Mouse (Mus musculus) hematopoietic stem cell, adult 5-6 weeks (primary cell): ENCODE measurements around the gene Carhsp1. TPM values are rescaled to one million over a fixed set of nuclear protein-coding genes. Genes with fewer than 3 reads are reported as not detected.

Experiments used
- ATAC-seq, 2 experiments: fragments of 125-278 bp in 1 of 2; replicated peaks in 1 of 2; 2 replicates each; pipeline ENCODE4 v1.8.0; 2016 to 2017; ENCODE audit warnings: inconsistent platforms in 2 of 2, mild to moderate bottlenecking in 2 of 2, moderate number of reproducible peaks in 2 of 2, low read depth in 1 of 2, moderate TSS enrichment in 1 of 2; ENCODE audit not compliant: low FRiP score in 2 of 2, poor library complexity in 2 of 2, severe bottlenecking in 2 of 2, insufficient read depth in 1 of 2, low TSS enrichment in 1 of 2
- total RNA-seq: library from RNA; stranded (forward); fragments of 172-1452, 232-1000 nt; gene quantifications from 2 replicates; pipeline ENCODE4 v1.2.3, GENCODE M21; 2017

The Carhsp1 gene
- 8.4 and 13.1 TPM in 2 replicates for total RNA-seq

- ATAC-seq, result peak; percentile 71 to 73
Measured at GRCm38 (mm10) chr16:8671551-8672349, at the start of gene Carhsp1. Gene Carhsp1 (minus strand): TSS chr16:8672155.

DNA sequence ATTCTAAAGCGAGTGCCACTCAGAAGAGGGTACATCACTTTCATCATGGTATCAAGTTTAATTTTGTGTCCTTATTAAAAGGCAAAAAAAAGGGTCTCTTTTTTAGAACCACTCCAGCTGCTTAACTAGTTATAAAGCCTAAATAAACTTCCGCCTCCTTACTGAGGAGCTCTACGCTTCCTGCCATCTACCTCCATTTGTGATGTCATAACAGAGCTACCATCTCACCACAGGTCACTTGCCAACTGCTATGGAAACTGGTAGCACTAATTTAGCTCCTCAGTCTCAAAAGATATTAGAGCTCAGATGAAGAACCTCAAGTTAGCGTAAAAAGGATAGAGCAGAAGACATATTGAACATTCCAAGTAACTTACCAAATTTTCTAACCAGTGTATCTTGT is 48.5 kb upstream of the Carhsp1 start:
- peak in 1 of 2 experiments; percentile 23; a peak in 1 of 4 replicates for ATAC-seq

GRCm38 (mm10) chr16:8717744-8718143 is 45.8 kb upstream of the Carhsp1 start:
- no peak for ATAC-seq

DNA sequence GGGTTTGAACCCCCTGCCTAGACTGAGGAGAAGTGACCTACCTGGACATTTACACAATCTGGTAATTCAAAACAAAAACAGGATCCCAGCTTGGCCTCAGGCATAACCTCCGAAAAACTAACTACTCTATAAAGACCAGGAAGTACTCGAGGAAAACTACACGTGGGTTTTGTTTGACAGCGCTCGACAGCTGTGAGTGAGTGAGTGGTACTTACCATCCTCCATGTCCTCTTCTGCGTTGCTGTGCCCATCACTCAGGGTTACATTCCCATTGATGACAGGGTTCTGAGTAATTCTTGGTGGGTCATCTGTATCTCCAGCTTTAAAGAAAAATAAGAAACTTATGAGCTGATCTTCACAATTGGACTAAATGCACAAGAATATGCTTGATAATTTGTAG is 44.3 kb upstream of the Carhsp1 start:
- ATAC-seq, result no peak

- ATAC-seq, result no peak
Measured at GRCm38 (mm10) chr16:8715513-8716080, 43.6 kb upstream of the Carhsp1 start.

DNA sequence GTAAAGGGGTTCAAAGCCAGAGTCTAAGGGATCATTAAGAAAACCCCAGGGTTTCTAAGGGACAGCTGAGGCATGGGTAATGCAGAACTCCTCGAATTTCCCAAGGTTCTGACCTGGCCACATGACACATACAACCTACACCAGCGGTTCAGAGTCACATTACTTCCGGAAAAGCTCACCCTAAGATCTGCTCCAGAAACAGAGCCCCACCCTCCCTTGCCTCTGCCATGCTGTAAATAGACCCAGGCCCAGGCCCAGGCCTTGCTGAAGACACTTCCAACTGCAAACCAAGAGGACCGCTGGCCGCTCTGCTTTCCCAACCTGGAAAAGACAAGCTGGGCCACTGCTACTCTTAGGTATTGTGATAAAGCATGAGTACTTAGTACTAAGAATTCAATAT is 42.9 kb upstream of the Carhsp1 start:
- no peak for ATAC-seq

DNA sequence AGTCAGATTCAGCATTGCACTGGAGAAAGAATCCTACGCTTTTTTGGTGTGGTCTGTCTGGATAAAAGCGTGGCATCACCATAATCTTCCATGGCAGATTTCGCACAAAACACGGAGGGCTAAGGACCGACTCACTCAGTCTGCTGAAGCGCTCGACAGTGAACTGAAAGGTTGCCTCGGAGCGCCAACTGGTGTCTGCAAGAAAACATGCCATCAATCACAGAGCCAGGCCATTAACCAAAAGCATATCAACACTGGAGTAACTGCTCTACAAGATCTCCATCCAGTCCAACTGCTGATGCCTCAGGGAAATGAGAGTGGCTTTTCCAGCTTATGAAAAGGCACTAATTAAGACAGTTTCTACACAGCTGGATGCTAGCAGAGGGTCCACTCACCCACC is 40.0 kb upstream of the Carhsp1 start:
- no peak for ATAC-seq

DNA sequence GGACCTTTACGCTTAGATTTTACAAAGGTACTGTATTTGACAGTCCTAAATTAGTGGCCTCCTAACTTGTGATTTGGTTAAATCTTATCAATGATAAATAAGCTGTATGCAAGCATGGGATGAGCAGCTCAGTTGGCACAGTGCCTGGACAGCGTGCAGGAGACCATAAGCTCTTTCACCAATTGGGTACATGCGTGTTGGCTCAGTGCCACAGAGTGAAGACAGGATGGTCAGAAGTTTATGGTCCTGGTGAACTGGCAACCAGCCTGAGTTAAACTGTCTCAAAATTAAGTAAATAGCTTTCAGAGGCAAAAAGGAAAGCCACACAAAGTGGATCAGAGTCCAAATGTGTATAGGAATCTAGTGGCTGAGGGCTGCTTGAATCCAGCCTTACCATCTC is 28.6 kb upstream of the Carhsp1 start:
- ATAC-seq, result no peak

DNA sequence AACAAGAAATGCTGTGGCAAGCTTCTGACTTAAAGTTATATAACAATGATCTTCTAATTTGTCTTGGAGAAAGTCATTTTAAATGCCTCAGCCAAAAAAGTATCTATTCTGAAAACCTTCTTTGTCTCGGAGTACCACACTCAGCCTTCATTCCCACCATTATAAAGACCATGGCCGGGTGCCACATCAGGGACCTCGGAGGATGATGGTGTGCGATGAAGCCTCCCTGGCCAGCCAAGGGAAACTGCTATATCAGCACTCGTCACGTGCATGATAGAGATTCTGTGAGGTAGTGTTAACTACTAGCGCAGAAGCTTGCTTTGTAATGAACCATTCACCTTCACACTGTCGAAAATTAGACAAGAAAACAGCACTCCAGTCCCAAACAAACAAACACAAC is 27.6 kb upstream of the Carhsp1 start:
- ATAC-seq, result no peak

- no peak for ATAC-seq
Measured at GRCm38 (mm10) chr16:8691206-8691605, 19.3 kb upstream of the Carhsp1 start.

DNA sequence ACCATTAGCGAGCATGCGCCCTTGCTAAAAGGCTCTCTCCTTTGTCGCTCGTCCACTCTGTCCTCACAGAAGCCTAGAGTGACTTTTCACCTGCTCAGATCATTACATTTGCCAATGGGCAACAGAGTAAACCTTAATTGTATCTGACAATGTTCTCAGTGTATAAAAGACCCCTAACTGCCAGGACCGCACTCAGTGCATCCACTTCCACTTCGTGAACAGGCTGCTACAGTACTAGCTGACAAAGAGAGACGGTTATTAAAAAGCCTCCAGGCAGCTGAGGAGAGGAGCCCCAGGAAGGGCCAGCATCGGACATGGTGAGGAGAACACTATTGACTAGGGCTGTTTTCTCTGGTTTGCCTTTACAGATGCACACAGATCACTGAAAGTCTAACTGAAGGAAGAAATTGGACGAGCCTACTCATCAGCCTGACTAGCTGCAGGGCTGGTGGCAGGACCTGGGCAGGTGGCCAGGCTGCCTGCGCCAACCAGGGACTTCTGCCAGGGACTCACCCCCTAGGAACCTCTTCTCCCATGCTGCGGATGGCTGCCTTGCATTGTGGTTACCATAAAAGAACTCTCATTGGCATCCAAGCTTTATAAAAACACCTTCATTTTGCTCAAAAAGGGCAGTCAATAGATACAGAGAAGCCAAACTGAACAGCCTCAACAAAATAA is 18.2 kb upstream of the Carhsp1 start:
- ATAC-seq, result no peak

GRCm38 (mm10) chr16:8687559-8688112 is 15.7 kb upstream of the Carhsp1 start:
- no peak for ATAC-seq

DNA sequence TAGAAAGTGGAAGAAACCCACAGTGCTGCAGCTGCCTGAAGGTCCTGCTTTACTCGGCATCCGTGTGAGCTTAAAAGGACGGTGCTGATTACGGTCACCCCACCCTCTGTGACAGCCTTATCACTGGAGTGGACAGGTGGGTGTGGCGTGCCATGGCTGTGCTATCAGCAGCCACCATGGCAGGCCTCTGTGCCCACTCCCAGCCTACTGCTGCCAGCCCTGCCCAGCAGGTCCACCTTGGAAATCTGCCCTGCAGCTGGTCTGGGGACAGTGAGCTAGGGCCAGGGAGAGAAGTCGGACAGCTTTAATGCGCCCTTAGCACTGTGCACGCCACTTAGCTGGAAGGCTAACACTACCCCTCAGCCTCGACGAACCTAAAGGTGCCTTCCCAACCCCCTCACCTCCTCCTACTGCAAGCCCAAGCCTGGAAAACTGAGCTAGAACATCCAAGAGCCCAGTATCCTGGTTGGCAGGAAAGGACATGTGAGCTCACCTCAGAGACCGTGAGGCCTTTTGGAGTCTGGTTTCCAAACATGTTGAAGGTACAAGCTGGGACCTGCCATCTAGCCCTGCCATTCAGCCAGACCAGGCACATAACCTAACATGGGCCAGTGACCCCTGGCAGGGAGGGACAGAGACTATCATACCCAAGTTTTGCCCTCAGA is 15.0 kb upstream of the Carhsp1 start:
- ATAC-seq, result peak in 1 of 2 experiments; percentile 2; a peak in 1 of 4 replicates

DNA sequence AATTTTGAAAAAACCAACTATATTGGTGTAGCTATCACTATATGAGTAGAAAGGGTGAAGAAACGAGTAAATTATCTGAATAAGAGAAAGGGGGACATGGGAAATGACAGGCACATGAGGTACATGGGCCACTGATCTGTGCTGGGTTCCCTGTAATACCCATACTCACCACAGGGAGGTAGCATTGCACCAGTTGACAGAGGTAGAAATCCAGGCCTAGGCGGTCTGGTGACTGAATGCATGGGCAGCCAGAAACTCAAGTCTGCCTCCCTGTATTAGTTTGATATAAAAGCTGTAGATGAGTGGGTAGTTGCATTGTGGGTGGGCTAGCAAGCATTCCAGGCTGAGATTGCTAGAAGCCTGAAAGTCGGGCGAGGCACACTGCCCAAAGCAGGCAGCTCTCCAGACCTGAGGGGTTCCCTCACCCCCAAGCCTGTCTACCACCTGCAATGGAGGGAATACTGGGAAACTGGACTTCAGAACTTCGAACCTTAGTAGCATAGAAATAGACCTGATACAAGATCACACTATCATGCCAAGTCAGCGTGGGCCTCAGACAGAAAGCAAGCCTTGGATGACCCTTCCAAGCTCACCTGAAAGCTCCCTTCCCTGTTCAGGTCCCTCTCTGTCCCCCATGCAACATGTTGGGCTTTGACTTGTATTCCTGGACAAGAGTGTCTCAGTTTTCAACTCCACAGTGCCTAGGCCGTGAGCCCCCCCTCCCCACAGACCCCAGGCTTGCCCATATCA is 14.3 kb upstream of the Carhsp1 start:
- ATAC-seq, result peak; percentile 74 to 85

GRCm38 (mm10) chr16:8685087-8685486 is 13.1 kb upstream of the Carhsp1 start:
- no peak for ATAC-seq

DNA sequence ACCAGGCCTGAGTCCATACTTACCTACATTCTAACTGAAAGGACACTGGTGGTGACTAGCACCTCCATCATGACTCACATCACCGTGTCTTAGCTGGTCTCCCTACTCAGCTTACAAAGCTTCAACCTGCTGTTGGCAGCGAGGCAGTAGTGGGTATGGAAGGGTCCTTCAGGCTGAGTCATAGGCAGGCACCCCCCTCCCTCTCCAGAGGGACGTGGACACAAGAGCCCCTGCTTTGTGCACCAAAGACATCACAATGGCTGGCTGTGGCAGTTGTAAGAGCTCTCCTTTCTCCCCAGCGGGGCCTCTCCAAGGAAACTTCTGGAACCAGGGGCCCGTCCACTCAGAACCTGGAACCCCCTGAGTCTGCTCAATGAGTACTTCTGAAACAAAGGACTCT is 8.5 kb upstream of the Carhsp1 start, which contains the start of gene Gm5767:
Gm5767 (plus strand) TSS at position 301 of the 400 bp plus-strand sequence.
- no peak for ATAC-seq

- no peak for ATAC-seq
Measured at GRCm38 (mm10) chr16:8679780-8680179, 7.8 kb upstream of the Carhsp1 start.
